Mouse (Mus musculus) olfactory bulb, adult 2 months (tissue): ENCODE results near the gene Fkrp.

Experiments used
- CTCF ChIP-seq: fragments of 200-500 bp; IDR thresholded peaks from 2 replicates; pipeline ENCODE4 v1.5.1; 2012; ENCODE audit warnings: low read depth, mild to moderate bottlenecking, low read length, moderate library complexity; ENCODE audit not compliant: insufficient read depth
- POLR2A ChIP-seq: fragments of 200-500 bp; IDR thresholded peaks from 2 replicates; pipeline ENCODE4 v1.6.1; 2012; ENCODE audit warnings: mild to moderate bottlenecking, low read depth, low read length, moderate library complexity; ENCODE audit not compliant: insufficient read depth

DNA sequence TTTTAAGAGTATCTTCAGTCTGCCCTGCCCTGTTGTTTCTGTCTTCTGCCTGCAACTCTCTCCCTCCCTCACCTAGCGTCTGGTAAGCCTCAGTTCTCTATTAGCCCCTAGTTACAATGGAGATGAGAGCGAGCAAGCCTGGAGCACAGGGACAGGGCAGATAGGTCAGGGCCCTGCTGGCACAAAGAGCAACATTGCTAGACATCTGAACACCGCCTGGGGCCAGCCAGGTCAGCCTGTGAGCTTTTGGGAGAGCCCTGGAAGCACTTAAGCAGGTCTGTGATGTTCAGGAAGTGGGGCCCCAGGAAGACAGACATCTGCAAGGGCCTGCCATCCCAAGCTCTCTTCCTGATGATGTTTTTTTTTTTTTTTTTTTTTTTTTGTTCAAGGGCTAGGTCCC lies 4.6 kb upstream of the Fkrp start:
- TF ChIP-seq POLR2A (no peak), CTCF (no peak)
